Mouse (Mus musculus) CH12.LX (cell line): ENCODE data around the gene Ttll5. TPM values are rescaled to one million over a fixed set of nuclear protein-coding genes. Genes with fewer than 3 reads are reported as not detected.

Experiments used
- DNase-seq: peaks from one replicate; pipeline ENCODE4 v3.0.0-alpha.2; 2013; ENCODE audit errors: extremely low read depth
- H3K27ac ChIP-seq: 2 replicates; pipeline ENCODE4 v1.5.1; 2012; ENCODE audit warnings: low read depth, mild to moderate bottlenecking, control low read depth, moderate library complexity; ENCODE audit not compliant: insufficient read depth
- H3K27me3 ChIP-seq: replicated peaks from 2 replicates; pipeline ENCODE3; 2012; ENCODE audit warnings: inconsistent platforms
- H3K36me3 ChIP-seq, 2 experiments: replicated peaks in 1 of 2; 2 replicates each; pipeline versions ENCODE3 to v1.6.1; 2012; ENCODE audit warnings: inconsistent platforms in 1 of 2, low read length in 1 of 2, mild to moderate bottlenecking in 1 of 2, mixed read lengths in 1 of 2, moderate library complexity in 1 of 2; ENCODE audit not compliant: control insufficient read depth in 1 of 2, insufficient read depth in 1 of 2
- H3K4me1 ChIP-seq, 2 experiments: 2 replicates each; pipeline ENCODE4 v1.6.1; 2012; ENCODE audit warnings: inconsistent platforms in 1 of 2, moderate library complexity in 1 of 2; ENCODE audit not compliant: insufficient read depth in 2 of 2, control insufficient read depth in 1 of 2
- H3K4me2 ChIP-seq: 2 replicates; pipeline ENCODE4 v1.6.1; 2012; ENCODE audit warnings: low read depth, mild to moderate bottlenecking, control low read depth; ENCODE audit not compliant: poor library complexity, insufficient read depth, severe bottlenecking
- H3K4me3 ChIP-seq, 3 experiments: fragments of 150-350 bp in 1 of 3; sonication (generic) in 1 of 3; replicated peaks in 1 of 3; 2 replicates each; pipeline versions ENCODE3 to v1.5.1; 2011 to 2012; ENCODE audit warnings: low read depth in 2 of 3, low read length in 2 of 3, mild to moderate bottlenecking in 2 of 3, moderate library complexity in 2 of 3, control low read depth in 1 of 3, improper control_type of control experiment in 1 of 3, inconsistent platforms in 1 of 3, mixed read lengths in 1 of 3; ENCODE audit not compliant: poor library complexity in 1 of 3
- H3K79me2 ChIP-seq: replicated peaks from 2 replicates; pipeline ENCODE4 v1.6.1; 2012; ENCODE audit warnings: mild to moderate bottlenecking, moderate library complexity; ENCODE audit not compliant: control insufficient read depth, poor library complexity, insufficient read depth, severe bottlenecking; ENCODE audit errors: extremely low read depth
- H3K9ac ChIP-seq: 2 replicates; pipeline ENCODE4 v1.6.1; 2012; ENCODE audit warnings: low read depth, mild to moderate bottlenecking, control low read depth, moderate library complexity; ENCODE audit not compliant: insufficient read depth
- H3K9me3 ChIP-seq: replicated peaks from 2 replicates; pipeline ENCODE3; 2012; ENCODE audit warnings: low read length, inconsistent platforms, mixed read lengths
- CHD1 ChIP-seq: IDR thresholded peaks from 2 replicates; pipeline ENCODE4 v1.6.1; 2012; ENCODE audit warnings: low read depth, low read length, improper control_type of control experiment, inconsistent platforms
- CHD2 ChIP-seq: IDR thresholded peaks from 2 replicates; pipeline ENCODE4 v1.6.1; 2011; ENCODE audit warnings: low read length, improper control_type of control experiment
- CTCF ChIP-seq, 2 experiments: IDR thresholded peaks in 1 of 2; conservative IDR thresholded peaks in 1 of 2; 2 replicates each; pipeline ENCODE4 v1.5.1; 2011 to 2012; ENCODE audit warnings: low read depth in 2 of 2, low read length in 2 of 2, improper control_type of control experiment in 1 of 2, inconsistent platforms in 1 of 2, mild to moderate bottlenecking in 1 of 2, moderate library complexity in 1 of 2
- KAT2A ChIP-seq: IDR thresholded peaks from 2 replicates; pipeline ENCODE4 v1.6.1; 2012; ENCODE audit warnings: low read length, improper control_type of control experiment, inconsistent platforms; ENCODE audit not compliant: insufficient replicate concordance
- MAFK ChIP-seq: IDR thresholded peaks from 2 replicates; pipeline ENCODE4 v1.6.1; 2011; ENCODE audit warnings: low read length, improper control_type of control experiment; ENCODE audit not compliant: insufficient replicate concordance
- MXI1 ChIP-seq: IDR thresholded peaks from 2 replicates; pipeline ENCODE4 v1.6.1; 2011; ENCODE audit warnings: mild to moderate bottlenecking, low read depth, low read length, improper control_type of control experiment
- NELFE ChIP-seq: IDR thresholded peaks from 2 replicates; pipeline ENCODE4 v1.6.1; 2011; ENCODE audit warnings: low read depth, low read length, improper control_type of control experiment
- NRF1 ChIP-seq: IDR thresholded peaks from 2 replicates; pipeline ENCODE4 v1.6.1; 2014; ENCODE audit warnings: low read depth, mild to moderate bottlenecking, inconsistent platforms, low read length, improper control_type of control experiment, moderate library complexity
- PAX5 ChIP-seq: IDR thresholded peaks from 2 replicates; pipeline ENCODE4 v1.6.1; 2012; ENCODE audit warnings: low read length, inconsistent platforms, mixed read lengths
- POLR2AphosphoS2 ChIP-seq: IDR thresholded peaks from 2 replicates; pipeline ENCODE4 v1.6.1; 2011; ENCODE audit warnings: low read depth, low read length, improper control_type of control experiment
- RAD21 ChIP-seq: IDR thresholded peaks from 2 replicates; pipeline ENCODE4 v1.6.1; 2011; ENCODE audit warnings: low read depth, mild to moderate bottlenecking, low read length, improper control_type of control experiment, moderate library complexity
- RCOR1 ChIP-seq: conservative IDR thresholded peaks from 2 replicates; pipeline ENCODE4 v1.6.1; 2012; ENCODE audit warnings: low read depth, mild to moderate bottlenecking, inconsistent platforms, low read length, improper control_type of control experiment
- SIN3A ChIP-seq: IDR thresholded peaks from 2 replicates; pipeline ENCODE4 v1.6.1; 2012; ENCODE audit warnings: low read length, improper control_type of control experiment, inconsistent platforms
- SMC3 ChIP-seq: IDR thresholded peaks from 2 replicates; pipeline ENCODE4 v1.6.1; 2011; ENCODE audit warnings: low read depth, low read length, improper control_type of control experiment
- ZKSCAN1 ChIP-seq: IDR thresholded peaks from 2 replicates; pipeline ENCODE4 v1.6.1; 2012; ENCODE audit warnings: low read depth, inconsistent platforms, low read length, improper control_type of control experiment, borderline replicate concordance
- ZMIZ1 ChIP-seq: IDR thresholded peaks from 2 replicates; pipeline ENCODE4 v1.6.1; 2012; ENCODE audit warnings: low read depth, mild to moderate bottlenecking, inconsistent platforms, low read length, improper control_type of control experiment
- dilution Hi-C: fragments of 300-500 bp; cut with MboI; formaldehyde crosslinking; loops from 2 replicates; pipeline ENCODE4 v1.14.3; 2020; ENCODE audit warnings: low sequenced_read_pairs; ENCODE audit not compliant: extremely low pct_unique_long_range_greater_than_20kb, extremely low pct_ligation_motif_present
- in situ Hi-C: fragments of 300-500 bp; cut with MboI; formaldehyde crosslinking; loops from 3 replicates; pipeline ENCODE4 v1.14.3; 2019; ENCODE audit warnings: low sequenced_read_pairs, low pct_ligation_motif_present, low pct_unique_long_range_greater_than_20kb, mixed read lengths
- polyA plus RNA-seq: library from polyadenylated mRNA; unstranded; fragments of >175 nt; gene quantifications from 2 replicates; pipeline ENCODE4 v1.2.1, GENCODE M21; 2012; ENCODE audit warnings: low read depth; ENCODE audit not compliant: insufficient read length
- total RNA-seq, 2 experiments: library from RNA; depleted of rRNA; stranded (reverse); fragments of 300-350 nt in 1 of 2; fragments of >200 nt in 1 of 2; gene quantifications; 2 replicates each; pipeline ENCODE4 v1.2.3; 2012 to 2014

Gene Ttll5
- total and polyA plus RNA-seq, 3 experiments, result 5.7 to 14.0 (median 8.7) TPM

GRCm38 (mm10) chr12:86023081-86023871 is 198.8 kb downstream of the Ttll5 start:
- dilution Hi-C loops, result no loop called here
- no peak overlapping the region for H3K27ac ChIP-seq
- TF ChIP-seq ZMIZ1, result no peak
- TF ChIP-seq, all 38 proteins: peak for 0
- H3K4me2 ChIP-seq, result no peak overlapping the region
- H3K36me3 ChIP-seq, result peaks cover 2 to 19% of the 10 kb centered on the region in 2 experiments
- no peak overlapping the region for H3K9ac ChIP-seq
- H3K9me3 ChIP-seq, result no peaks in the 10 kb centered on the region
- in situ Hi-C loops, result loop anchor here (10.0 kb wide), 1 partner anchor 52 kb away; the partner anchor contains the start of gene Tgfb3
- H3K4me1 ChIP-seq, result no peaks in the 10 kb centered on the region
- H3K27me3 ChIP-seq, result no peaks in the 10 kb centered on the region
- no peaks in the 10 kb centered on the region for H3K79me2 ChIP-seq
- H3K4me3 ChIP-seq, result no peak overlapping the region
- no peak for DNase-seq

- Histone ChIP-seq H3K79me2 (no peaks in the 10 kb centered on the region), H3K36me3 (peaks cover 2 to 21% of the 10 kb centered on the region in 2 experiments), H3K4me3 (no peak overlapping the region), H3K9ac (no peak overlapping the region), H3K9me3 (no peaks in the 10 kb centered on the region), H3K27ac (no peak overlapping the region), H3K27me3 (no peaks in the 10 kb centered on the region), H3K4me2 (no peak overlapping the region), H3K4me1 (no peaks in the 10 kb centered on the region)
- peak; percentile 27 for DNase-seq
- dilution Hi-C loops, result no loop called here
- in situ Hi-C loops, result loop anchor here (10.0 kb wide), 1 partner anchor 50 kb away; the partner anchor contains the start of gene Tgfb3
- no peak for TF ChIP-seq PAX5
- TF ChIP-seq RAD21, result peak; percentile 52
- TF ChIP-seq SMC3, result peak; percentile 70
- no peak for TF ChIP-seq CHD2
- peak; percentile 55 to 69; a peak in 3 of 4 replicates for TF ChIP-seq CTCF (conservative IDR thresholded peaks at IDR 0.05 in 1 of 2, IDR thresholded peaks at IDR 0.05 in 1 of 2; ENCODE audit: low read depth in 2 of 2, low read length in 2 of 2)
- no peak for TF ChIP-seq MXI1
- no peak for TF ChIP-seq ZKSCAN1
- TF ChIP-seq CHD1, result no peak
- TF ChIP-seq KAT2A, result no peak
- no peak for TF ChIP-seq NRF1
Observed at GRCm38 (mm10) chr12:86024426-86024825, 200.0 kb downstream of the Ttll5 start.

GRCm38 (mm10) chr12:86025480-86025879 is 201.0 kb downstream of the Ttll5 start:
- in situ Hi-C loops (loop anchor here (10.0 kb wide), 1 partner anchor 49 kb away; the partner anchor contains the start of gene Tgfb3), dilution Hi-C loops (no loop called here)
- no peak for TF ChIP-seq SIN3A
- TF ChIP-seq PAX5, result no peak
- TF ChIP-seq POLR2AphosphoS2, result no peak
- no peak for TF ChIP-seq CHD1
- TF ChIP-seq RCOR1, result no peak
- TF ChIP-seq NELFE, result no peak
- no peak for TF ChIP-seq MAFK
- Histone ChIP-seq H3K4me3 (no peak overlapping the region), H3K9me3 (no peaks in the 10 kb centered on the region), H3K27me3 (no peaks in the 10 kb centered on the region), H3K27ac (no peak overlapping the region), H3K4me2 (no peak overlapping the region), H3K36me3 (peaks cover 2 to 18% of the 10 kb centered on the region in 2 experiments), H3K4me1 (no peaks in the 10 kb centered on the region), H3K9ac (no peak overlapping the region), H3K79me2 (no peaks in the 10 kb centered on the region)
- no peak for DNase-seq
